Mouse (Mus musculus): ENCODE measurements around the gene Fam117a. TPM values are rescaled to one million over a fixed set of nuclear protein-coding genes. Genes with fewer than 3 reads are reported as not detected.

The Fam117a gene
- total RNA-seq, 1 experiment from 2014 or later: 31.6 TPM

DNA sequence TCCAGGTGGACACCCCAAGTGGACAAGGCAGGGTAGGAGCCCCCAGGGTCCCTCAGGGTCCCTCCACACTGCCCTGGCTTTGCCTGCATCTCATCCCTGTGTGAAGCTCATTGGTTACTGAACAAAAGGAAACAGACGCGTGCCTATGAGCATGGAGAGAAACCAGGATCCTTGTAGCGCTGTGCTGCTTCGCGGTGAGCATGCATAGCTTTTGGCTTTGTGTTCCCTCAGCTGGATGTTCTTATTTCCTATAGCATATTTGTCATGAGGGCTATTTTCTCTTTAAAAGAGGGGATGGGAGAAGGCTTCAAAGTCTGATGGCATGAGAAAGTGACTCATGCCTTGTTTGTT lies 18.8 kb downstream of the Fam117a start:
- ATAC-seq (replicated peaks; ENCODE audit: insufficient number of reproducible peaks, low FRiP score, low TSS enrichment, poor library complexity, severe bottlenecking): no peak

DNA sequence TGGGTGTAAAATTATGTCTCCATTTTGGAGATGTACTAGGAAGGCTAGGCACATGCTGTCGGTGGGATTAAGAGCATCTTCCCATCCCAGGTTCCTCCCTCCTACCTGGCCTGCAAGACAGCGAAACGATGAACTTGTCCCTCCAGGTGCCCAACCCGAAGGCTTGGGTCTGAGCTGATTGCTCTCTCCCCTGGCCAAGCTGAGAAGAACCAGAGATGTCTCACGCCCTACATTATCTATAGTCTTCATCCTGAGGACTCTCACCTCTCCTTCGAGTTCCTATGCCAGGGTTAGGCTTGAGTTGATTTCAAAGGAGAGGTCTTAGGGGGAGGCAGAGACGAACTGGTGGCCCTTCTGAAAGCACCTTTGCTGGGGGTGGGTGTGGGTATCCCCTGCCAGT lies 19.2 kb downstream of the Fam117a start:
- ATAC-seq (replicated peaks; ENCODE audit: insufficient number of reproducible peaks, low FRiP score, low TSS enrichment, poor library complexity, severe bottlenecking): no peak

DNA sequence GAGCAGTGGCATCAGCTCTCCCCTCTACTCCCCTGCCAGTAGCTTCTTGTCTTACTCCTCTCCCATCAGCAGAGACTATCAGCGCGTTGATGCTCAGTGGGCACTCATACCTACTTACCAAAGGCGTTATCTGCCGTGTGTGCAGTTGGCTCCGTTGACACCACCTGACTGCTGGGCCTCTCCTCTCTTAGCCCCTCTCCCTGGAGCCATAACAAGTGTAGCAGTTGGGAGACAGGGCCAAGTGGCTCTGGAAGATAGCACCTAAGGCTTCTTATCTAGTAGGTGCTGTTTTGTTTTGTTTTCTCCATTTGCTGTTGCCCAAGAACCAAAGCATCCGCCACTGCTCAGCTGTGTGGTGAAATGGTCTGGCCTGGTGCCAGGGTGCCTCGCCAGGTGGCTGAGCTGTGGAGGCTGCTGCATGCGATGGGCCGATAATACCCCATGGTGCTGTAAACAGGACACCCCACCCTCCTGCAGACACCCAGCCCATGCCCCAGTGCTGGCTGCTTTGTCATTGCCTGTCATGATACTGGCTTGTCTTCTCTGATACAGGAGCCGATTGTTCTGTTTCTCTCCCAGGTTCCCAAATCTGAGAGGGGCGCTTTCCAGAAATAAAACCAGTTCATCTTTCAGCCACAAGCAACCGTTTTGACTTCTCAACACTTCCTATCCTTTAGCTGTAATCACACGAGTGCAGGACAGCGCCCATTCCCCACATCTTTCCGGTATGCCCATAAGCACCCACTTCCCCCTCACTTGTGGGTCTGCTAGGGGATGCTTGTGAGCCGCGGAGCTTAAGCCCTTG lies 19.9 kb downstream of the Fam117a start:
- peak; percentile 67 for ATAC-seq (replicated peaks; ENCODE audit: insufficient number of reproducible peaks, low FRiP score, low TSS enrichment, poor library complexity, severe bottlenecking)

DNA sequence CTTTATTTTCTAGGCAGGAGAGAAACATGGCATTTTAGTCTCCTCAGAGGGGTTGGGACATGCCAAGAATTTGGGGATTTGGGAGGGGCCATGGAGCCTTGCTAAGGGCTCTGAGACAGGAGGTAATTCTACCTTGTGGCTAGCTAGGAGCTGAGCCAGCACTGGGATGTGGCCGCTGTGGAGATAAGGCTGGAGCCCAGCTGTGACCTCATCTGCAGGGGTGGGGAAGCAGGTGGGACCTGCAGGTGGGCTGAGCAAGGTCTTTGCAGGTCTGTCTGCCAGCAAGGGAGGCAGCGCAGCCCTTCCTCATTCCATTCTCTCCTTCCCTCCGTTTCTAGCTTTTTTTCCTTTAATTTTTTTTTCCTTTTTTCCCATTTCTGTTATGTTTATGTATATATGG lies 21.4 kb downstream of the Fam117a start:
- ATAC-seq (replicated peaks; ENCODE audit: insufficient number of reproducible peaks, low FRiP score, low TSS enrichment, poor library complexity, severe bottlenecking): no peak

DNA sequence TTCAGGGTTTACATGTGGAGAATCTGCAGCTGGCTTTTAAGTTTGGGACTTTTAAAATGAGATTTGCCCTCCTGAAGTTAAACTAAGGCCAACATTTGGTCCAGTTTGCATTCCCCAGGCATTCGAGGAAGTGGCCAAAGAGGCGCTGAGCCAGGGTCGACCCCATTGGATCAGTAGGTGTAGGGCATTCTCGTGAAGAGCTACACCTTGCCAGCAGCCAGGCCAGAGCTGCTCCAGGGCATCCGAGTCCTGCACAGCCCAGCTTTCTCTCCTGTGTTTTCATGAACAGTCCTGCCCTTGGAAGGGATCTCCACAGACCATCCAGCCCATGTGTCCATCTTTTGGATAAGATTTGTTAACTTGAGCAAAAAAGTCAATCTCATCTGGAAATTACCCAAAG lies 27.6 kb downstream of the Fam117a start:
- no peak for ATAC-seq (replicated peaks; ENCODE audit: insufficient number of reproducible peaks, low FRiP score, low TSS enrichment, poor library complexity, severe bottlenecking)

DNA sequence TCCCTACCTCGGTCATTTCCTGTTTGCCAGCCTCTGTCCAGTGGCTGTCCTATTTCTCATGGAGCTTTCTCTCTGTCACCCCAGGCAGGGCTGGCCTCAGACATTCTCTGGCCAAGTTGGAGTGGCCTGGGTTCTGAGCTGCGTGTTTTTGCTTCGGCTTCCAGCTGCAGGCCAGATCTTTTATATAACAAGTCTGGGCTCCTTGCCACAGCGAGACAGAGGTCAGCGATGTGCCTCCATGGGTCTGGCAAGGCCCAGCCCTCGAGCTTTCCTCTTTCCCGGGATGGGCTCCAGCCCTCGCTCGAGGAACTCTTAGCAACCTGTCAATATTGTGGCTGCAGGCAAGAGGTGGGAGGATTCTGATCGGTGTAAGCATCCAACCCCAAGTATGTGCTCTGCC lies 28.8 kb downstream of the Fam117a start:
- ATAC-seq (replicated peaks; ENCODE audit: insufficient number of reproducible peaks, low FRiP score, low TSS enrichment, poor library complexity, severe bottlenecking): no peak

DNA sequence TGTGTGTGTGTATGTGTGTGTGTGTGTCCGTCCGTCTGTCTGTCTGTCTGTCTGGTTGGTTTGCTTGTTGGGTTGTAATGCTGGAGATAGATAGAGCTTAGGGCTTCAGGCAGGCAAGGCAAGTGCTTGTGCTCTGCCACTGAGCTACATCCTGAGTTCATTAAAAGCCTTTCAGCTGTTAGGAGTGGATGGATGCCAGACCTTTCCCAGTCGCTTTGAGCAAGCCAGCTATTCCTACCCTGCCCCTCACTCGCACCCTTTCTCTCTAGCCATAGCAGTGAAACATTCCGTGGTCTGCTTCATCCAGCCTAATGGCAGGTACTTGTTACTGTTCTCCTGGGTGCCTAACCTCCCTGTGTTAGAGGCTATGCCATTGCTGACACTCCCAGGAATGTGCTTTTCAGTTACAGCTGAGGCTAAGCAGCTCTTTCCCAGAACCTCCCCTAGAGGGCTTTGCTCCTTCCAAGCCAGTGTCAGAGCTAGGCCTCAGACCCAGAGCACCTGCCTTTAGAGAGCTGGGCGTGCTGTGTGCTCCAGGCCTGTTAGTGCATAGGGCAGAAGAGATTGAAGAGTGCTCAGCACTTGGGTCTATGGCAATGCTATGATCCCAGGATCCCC lies 29.6 kb downstream of the Fam117a start:
- ATAC-seq (replicated peaks; ENCODE audit: insufficient number of reproducible peaks, low FRiP score, low TSS enrichment, poor library complexity, severe bottlenecking): 0 out of 2 replicates have a peak, but pooled peaks have one; percentile 1

DNA sequence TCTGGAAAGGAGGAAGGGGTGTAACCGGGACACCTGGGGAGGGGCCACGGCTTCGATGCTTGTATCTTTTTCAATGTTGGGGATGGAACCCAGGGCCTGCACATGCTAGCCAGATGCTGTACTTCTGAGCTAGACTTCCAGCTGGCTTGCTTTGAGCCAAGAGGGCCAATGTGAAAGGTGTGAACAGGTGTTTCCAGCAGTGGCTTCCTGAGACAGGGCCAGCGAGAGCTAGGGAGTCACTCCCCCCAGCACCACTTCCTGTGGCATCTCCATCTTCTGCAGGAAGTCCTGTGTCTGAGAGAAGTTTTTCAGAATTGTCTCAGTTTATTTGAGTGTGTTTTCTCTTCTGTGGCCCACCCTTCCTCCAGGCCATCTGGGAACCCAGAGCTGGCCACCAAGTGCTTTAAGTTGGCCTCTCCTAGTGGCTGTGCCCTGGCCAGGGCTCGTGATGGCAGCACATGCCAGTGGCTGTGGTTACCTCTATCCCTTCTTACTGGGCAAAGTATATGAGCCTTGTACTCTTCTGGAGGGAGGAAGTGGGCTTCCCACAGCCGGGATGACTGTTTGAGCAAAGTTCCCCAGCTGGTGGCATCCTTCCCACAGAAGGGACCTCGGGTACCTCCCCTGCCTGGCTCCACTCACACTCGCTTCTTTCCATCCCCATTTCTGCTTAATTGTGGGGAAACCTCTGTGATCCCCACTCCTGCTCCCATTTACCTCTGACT lies 30.4 kb downstream of the Fam117a start:
- peak; percentile 15; the same call in 1 of the 2 replicates for ATAC-seq (replicated peaks; ENCODE audit: insufficient number of reproducible peaks, low FRiP score, low TSS enrichment, poor library complexity, severe bottlenecking)

DNA sequence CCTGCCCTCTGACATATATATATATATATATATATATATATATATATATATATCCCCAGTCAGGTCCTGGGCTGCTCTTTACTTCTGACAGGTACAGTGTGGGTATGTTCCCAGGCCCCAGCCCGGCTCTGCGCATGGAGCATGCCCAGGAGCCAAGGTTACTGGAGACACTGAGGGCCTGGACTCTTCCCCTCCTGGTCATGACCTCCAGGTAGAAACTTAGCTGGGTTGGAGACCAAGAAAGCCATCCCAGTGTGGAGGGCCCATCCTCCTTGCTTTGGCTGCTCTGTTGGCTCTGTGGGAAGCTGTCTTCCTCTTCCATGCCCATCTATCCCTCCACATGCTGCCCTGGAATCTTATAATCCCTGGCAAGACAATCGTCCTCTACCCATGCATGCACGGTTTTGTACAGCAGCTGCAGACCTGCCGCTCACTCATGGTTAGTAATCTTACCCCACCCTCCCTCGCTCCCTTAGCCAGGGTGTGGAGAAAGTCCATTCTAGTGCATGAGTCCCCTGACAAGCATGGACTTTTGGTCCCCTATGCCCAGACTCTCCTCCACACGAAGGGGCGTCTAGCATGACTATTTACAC lies 31.5 kb downstream of the Fam117a start:
- ATAC-seq (replicated peaks; ENCODE audit: insufficient number of reproducible peaks, low FRiP score, low TSS enrichment, poor library complexity, severe bottlenecking): no peak

DNA sequence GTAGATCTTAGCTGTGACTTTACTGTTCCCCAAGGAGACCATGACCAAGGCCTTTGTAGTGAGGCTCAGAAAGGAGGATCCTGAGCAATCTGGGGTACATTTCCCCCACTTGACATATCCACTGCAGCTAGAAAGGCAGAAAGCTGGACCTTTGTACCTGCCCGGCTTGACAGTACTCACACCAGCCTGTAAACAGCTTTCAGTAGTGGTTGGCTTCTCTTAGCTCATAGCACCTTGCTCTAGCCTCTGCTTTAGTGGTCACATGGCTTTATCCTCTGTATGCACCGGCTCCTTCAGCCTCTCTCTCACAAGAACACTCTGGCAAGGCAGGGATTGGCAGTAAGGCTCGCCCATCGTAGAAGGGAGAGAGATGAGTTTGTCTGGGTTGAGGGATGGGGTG lies 32.1 kb downstream of the Fam117a start:
- ATAC-seq (replicated peaks; ENCODE audit: insufficient number of reproducible peaks, low FRiP score, low TSS enrichment, poor library complexity, severe bottlenecking): no peak

DNA sequence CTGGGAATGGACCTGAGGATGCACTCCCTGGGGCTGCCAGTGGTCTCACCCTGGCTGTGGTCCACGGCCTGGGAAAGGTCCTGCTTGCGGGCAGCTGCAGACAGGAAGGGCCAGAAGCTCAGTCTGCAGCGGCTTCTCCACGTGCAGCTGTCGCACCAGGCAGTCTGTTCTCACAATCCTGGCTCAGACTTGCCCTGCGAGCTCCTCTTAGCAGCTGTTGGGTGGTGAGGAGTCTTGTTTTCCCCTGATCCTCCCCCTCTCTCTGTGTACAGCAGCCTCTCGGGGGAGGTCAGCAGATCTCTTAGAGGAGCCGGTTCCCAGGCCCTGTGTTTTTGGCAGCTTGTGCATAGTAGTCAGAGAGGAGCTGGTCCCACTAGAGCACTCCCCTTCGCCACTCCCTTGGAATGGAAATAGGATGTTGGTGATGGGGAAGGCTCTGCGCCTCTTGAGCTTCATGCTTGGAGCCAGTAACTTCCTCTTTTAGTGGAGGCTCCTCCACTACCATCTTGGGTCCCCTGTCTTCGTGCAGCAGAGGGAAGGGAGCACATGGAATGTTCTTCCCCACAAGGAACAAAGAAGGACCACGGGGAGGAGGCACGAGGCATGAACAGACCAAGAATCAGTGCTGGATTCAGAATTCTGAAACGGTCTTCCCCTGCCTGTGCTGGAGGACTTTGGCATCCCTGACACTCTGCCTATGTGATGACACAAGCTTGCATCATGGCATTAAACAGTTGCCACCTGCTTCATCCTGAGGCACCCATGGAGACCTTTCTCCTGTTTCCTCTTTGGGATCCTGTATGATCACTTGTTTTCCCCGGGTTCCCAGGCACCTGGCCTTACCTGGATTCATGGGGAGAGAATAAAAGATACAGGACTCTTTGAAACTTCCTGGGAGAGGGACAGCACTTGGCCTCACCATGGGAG lies 33.4 kb downstream of the Fam117a start:
- ATAC-seq (replicated peaks; ENCODE audit: insufficient number of reproducible peaks, low FRiP score, low TSS enrichment, poor library complexity, severe bottlenecking): 0 out of 2 replicates have a peak, but pooled peaks have one; percentile 37

DNA sequence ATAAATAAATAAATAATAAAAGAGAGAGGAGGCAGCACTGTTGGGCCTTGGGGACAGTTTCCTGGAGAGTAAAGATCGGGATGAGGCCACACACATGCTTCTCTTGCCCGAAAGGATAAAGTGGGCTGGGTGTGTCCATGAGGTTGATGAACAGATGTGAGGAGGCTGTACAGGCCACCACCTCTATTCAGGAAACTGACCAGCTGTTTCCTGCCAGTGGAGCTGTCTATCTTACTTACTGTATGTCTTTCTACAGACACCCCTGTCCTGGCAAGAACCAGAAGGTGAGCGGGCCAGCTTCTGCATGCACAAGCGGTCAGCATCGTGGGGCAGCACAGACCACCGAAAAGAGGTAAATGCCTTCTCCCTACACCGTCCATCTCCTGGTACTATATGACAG lies 34.4 kb downstream of the Fam117a start:
- ATAC-seq (replicated peaks; ENCODE audit: insufficient number of reproducible peaks, low FRiP score, low TSS enrichment, poor library complexity, severe bottlenecking): no peak

DNA sequence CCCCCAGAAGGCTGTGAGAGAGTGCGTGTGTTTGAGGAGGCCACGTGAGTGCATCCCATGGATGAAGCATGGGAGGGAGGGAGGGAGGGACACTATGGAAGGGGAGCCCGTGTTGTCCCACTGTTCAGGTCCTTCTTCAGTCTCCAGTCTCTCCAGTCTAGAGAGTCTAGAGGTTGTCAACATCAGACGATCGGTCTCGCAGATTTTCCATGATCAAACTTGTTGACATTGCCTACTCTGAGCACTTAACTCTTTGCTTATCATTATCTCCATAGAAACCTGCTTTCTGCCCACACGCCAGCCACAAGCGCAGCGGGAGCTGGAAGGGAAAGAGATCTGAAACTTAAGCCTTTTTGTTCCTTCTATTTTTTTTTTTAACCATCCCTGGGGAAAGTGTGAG lies 42.1 kb downstream of the Fam117a start:
- no peak for ATAC-seq (replicated peaks; ENCODE audit: insufficient number of reproducible peaks, low FRiP score, low TSS enrichment, poor library complexity, severe bottlenecking)

DNA sequence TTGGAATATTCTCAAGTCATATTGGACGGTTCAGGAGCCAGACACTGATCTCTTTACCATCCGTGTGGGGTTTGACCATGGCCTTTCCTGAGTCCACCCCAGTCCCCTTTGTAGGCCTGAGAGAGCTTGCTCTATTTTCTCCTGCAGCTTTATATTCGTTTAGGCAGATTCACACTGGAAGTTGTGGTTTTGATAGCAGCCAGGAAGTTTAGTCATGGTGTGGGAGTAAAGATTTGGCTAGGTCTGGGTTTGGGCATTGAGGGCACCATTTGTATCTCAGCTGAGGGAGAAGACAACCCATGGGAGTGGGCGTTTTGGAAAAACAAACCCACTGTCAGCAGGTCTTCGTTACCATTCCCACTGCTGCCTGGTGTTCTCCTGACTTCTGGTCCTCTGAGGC lies 42.7 kb downstream of the Fam117a start:
- ATAC-seq (replicated peaks; ENCODE audit: insufficient number of reproducible peaks, low FRiP score, low TSS enrichment, poor library complexity, severe bottlenecking): no peak

DNA sequence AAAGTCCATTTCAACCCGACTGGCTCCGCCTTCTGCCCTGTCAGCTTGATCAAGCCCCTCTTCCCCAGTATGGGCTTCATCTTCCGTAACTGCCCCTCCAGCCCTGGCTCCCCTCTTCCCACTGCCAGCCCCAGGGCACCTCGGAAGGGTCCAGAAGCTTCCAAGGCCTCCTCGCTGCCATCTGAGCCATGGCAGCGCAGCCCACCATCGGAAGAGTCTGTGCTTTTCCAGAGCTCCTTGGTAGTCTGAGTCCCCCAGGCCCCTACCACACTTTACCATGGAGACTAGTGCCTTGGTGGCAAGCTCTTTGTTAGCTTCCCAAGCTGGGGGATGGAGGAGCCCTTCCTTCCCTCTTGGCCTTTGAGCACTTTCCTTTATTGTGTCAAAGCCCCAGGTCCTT lies 43.9 kb downstream of the Fam117a start:
- no peak for ATAC-seq (replicated peaks; ENCODE audit: insufficient number of reproducible peaks, low FRiP score, low TSS enrichment, poor library complexity, severe bottlenecking)

DNA sequence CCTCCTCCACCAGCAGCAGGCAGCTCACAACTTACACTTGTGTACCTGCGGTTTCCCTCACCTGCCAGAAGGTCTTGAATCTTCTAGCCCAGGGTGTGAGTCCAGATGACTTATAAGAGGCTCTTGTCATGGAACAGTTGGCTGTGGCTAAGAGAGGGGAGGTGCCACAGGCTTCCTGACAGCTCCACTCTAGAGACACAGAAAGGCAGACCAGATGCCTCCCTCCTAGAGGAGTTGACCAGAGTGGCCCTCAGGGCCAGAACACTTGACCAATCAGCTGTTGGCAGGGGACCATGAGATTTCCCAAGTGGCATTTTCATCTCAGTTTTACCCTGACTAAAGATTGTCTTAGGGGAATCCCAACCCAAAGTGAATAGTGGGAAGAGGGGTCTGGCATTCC lies 44.3 kb downstream of the Fam117a start:
- ATAC-seq (replicated peaks; ENCODE audit: insufficient number of reproducible peaks, low FRiP score, low TSS enrichment, poor library complexity, severe bottlenecking): no peak

DNA sequence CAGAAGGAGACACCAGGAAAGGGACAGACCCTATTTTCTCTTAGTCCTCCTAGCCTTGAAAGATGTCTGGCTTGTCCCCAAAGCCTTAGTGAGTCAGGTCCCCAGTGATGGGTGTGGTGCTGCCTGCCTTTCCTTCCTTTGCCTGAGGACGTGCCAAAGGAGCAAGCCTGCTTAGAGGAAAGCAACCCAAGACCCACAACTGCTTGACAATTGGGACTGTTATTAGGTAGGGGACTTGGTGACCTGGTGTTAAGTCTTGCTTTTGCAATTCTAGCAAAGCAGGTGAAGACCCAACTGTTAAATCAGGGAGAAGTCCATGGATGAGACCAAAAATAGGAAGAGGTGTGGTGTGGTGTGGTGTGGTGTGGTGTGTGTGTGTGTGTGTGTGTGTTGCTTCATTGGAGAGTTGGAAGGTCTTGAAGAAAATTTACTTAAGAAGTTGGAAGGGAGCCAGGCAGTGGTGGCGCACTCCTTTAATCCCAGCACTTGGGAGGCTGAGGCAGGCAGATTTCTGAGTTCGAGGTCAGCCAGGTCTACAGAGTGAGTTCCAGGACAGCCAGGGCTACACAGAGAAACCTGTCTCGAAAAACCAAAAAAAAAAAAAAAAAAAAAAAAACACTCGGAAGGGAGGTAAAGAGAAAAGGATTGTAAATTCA lies 46.6 kb downstream of the Fam117a start:
- ATAC-seq (replicated peaks; ENCODE audit: insufficient number of reproducible peaks, low FRiP score, low TSS enrichment, poor library complexity, severe bottlenecking): no peak

DNA sequence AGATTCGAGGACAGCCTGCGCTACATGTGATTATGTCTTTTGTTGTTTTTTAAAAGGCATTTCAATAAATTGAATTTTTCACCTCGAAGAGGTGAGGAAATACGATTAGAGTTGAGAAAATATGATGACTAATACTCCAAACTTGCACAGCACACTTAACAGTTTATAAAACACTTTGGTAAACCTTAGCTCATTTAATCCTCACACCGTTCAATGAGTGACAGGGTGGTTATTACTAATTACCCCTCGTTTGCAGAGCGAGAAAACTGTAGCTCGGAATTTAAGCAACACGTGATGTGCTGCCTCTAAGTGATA lies 47.1 kb downstream of the Fam117a start:
- no peak for ATAC-seq (replicated peaks; ENCODE audit: insufficient number of reproducible peaks, low FRiP score, low TSS enrichment, poor library complexity, severe bottlenecking)
